Mouse (Mus musculus) testis, adult 2 months (tissue): ENCODE measurements at regions not wholly inside any gene's neighbourhood (a gene's known extent, or its start where the extent isn't known, plus 50 kb on each side); places are given as distances from the start of the nearest gene placed in this dataset.

ENCODE experiments used
- CTCF ChIP-seq: fragments of 200-500 bp; IDR thresholded peaks from 2 replicates; pipeline ENCODE4 v1.5.1; 2012; ENCODE audit warnings: low read depth, mild to moderate bottlenecking, inconsistent platforms, low read length, moderate library complexity; ENCODE audit not compliant: control insufficient read depth, insufficient read depth, insufficient replicate concordance
- POLR2A ChIP-seq: fragments of 200-500 bp; IDR thresholded peaks from 2 replicates; pipeline ENCODE4 v1.6.1; 2012; ENCODE audit warnings: low read depth, mild to moderate bottlenecking, inconsistent platforms, low read length, moderate library complexity; ENCODE audit not compliant: control insufficient read depth

DNA sequence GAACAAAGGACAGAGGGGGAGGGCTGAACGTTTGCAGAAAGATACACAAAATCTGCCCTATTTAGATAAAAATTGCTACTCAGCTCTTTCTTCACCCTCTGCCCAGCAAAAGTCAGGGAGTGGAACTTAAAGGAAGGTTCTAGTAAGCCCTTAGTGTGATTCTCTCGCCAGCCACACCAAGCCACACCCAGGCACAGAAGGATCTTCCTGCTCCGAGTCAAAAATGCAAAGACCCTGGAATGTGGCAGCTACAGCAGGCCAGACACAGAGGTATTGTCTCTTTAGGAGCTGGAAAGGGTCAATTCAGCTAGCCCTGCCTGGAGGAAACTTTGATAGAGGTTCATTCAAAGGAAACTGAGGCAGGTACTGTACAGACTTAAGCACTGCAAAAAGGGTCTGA lies 52.3 kb upstream of the Isx start:
- no peak for TF ChIP-seq CTCF
- no peak for TF ChIP-seq POLR2A
